Mouse (Mus musculus): ENCODE results near the gene Eya3.

The Eya3 gene

GRCm38 (mm10) chr4:132621287-132622068, 17.3 kb upstream of the Eya3 start:
- POLR2A ChIA-PET = interaction anchor here in 2 of 4 experiments (0.7 to 4.0 kb wide), 22 partner anchors 10 to 271 kb away, joined by 3 to 19 read pairs (median 4); partner anchors contain the start of genes Eya3 (in 1 of the 2), Rpa2 (in 1 of the 2) and Sesn2 (in 1 of the 2)

GRCm38 (mm10) chr4:132624034-132624657, 14.6 kb upstream of the Eya3 start:
- ChIA-PET CTCF (interaction anchor here in 3 of 4 experiments (0.6 to 2.3 kb wide), 4 partner anchors 12 to 200 kb away, joined by 3 to 5 read pairs (median 4); no protein-coding TSS in a partner anchor), POLR2A (interaction anchor here in 2 of 4 experiments (0.9 to 2.7 kb wide), 17 partner anchors 13 to 270 kb away, joined by 3 to 18 read pairs (median 4); partner anchors contain the start of gene Smpdl3b (in 1 of the 2))

More at GRCm38 (mm10) chr4:132621287-132622068, 17.3 kb upstream of the Eya3 start:
- CTCF ChIA-PET = interaction anchor here (0.6 to 1.8 kb wide), 9 partner anchors 8 to 286 kb away, joined by 3 to 8 read pairs (median 3); no protein-coding TSS in a partner anchor

GRCm38 (mm10) chr4:132628830-132629229, 10.0 kb upstream of the Eya3 start:
- ChIA-PET CTCF (interaction anchor here (0.6 to 1.7 kb wide), 23 partner anchors 8 to 679 kb away, joined by 3 to 9 read pairs (median 3); partner anchors contain the start of gene Sesn2 (in 1 of the 4)), POLR2A (interaction anchor here in 3 of 4 experiments (0.6 to 2.4 kb wide), 16 partner anchors 9 to 320 kb away, joined by 3 to 10 read pairs (median 4); no protein-coding TSS in a partner anchor)

GRCm38 (mm10) chr4:132635971-132636370, 2.8 kb upstream of the Eya3 start:
- ChIA-PET CTCF (interaction anchor here in 3 of 4 experiments (0.6 to 1.7 kb wide), 30 partner anchors 8 to 1165 kb away, joined by 3 to 14 read pairs (median 4); partner anchors contain the start of gene Ptafr (in 1 of the 3)), POLR2A (interaction anchor here in 3 of 4 experiments (0.6 to 1.4 kb wide), 9 partner anchors 9 to 1314 kb away, joined by 3 to 4 read pairs (median 3); no protein-coding TSS in a partner anchor)

- ChIA-PET CTCF (interaction anchor here in 3 of 4 experiments (0.5 to 1.7 kb wide), 35 partner anchors 8 to 1703 kb away, joined by 3 to 14 read pairs (median 3); partner anchors contain the start of gene Ptafr (in 1 of the 3)), POLR2A (interaction anchor here in 3 of 4 experiments (0.6 to 1.9 kb wide), 11 partner anchors 9 to 1314 kb away, joined by 3 to 4 read pairs (median 3); no protein-coding TSS in a partner anchor)
Observed at GRCm38 (mm10) chr4:132636554-132636953, 2.2 kb upstream of the Eya3 start.

GRCm38 (mm10) chr4:132639191-132639713, 465 bp downstream of the Eya3 start:
- CTCF ChIA-PET = interaction anchor here in 2 of 4 experiments (0.8 to 1.0 kb wide), 2 partner anchors 19 to 124 kb away, joined by 5 read pairs; no protein-coding TSS in a partner anchor

GRCm38 (mm10) chr4:132647439-132647838, 8.7 kb downstream of the Eya3 start:
- CTCF ChIA-PET = interaction anchor here in 1 of 4 experiments (0.9 kb wide), 1 partner anchor 27 kb away, joined by 3 read pairs; no protein-coding TSS in a partner anchor
- POLR2A ChIA-PET = interaction anchor here in 1 of 4 experiments (0.7 to 16.6 kb wide), 10 partner anchors 6 to 184 kb away, joined by 3 to 151 read pairs (median 3); partner anchors contain the start of genes Eya3, Med18 and Xkr8

More at GRCm38 (mm10) chr4:132639191-132639713, 465 bp downstream of the Eya3 start:
- POLR2A ChIA-PET = interaction anchor here in 2 of 4 experiments (0.6 to 10.9 kb wide), 12 partner anchors 8 to 457 kb away, joined by 3 to 82 read pairs (median 4); no protein-coding TSS in a partner anchor

GRCm38 (mm10) chr4:132649271-132649999, 10.6 kb downstream of the Eya3 start:
- CTCF ChIA-PET = interaction anchor here in 3 of 4 experiments (0.9 to 3.2 kb wide), 7 partner anchors 9 to 196 kb away, joined by 3 to 9 read pairs (median 4); no protein-coding TSS in a partner anchor
- POLR2A ChIA-PET = interaction anchor here (0.5 to 16.6 kb wide), 41 partner anchors 7 to 704 kb away, joined by 3 to 151 read pairs (median 3); partner anchors contain the start of genes Atpif1 (in 1 of the 4), Dnajc8 (in 1 of the 4), Eya3 (in 1 of the 4) and Fam76a (in 1 of the 4)

GRCm38 (mm10) chr4:132652842-132653241, 14.1 kb downstream of the Eya3 start:
- ChIA-PET CTCF (interaction anchor here in 1 of 4 experiments (0.9 kb wide), 1 partner anchor 160 kb away, joined by 4 read pairs; no protein-coding TSS in a partner anchor), POLR2A (interaction anchor here (0.7 to 16.6 kb wide), 12 partner anchors 10 to 465 kb away, joined by 3 to 151 read pairs (median 4); partner anchors contain the start of genes Eya3 (in 2 of the 4), Ppp1r8 (in 1 of the 4) and Xkr8 (in 1 of the 4))

- POLR2A ChIA-PET = interaction anchor here in 2 of 4 experiments (1.1 to 16.6 kb wide), 10 partner anchors 10 to 311 kb away, joined by 3 to 151 read pairs (median 4); partner anchors contain the start of genes Eya3 (in 2 of the 2) and Xkr8 (in 1 of the 2)
- CTCF ChIA-PET = interaction anchor here in 2 of 4 experiments (0.6 to 0.9 kb wide), 2 partner anchors 34 to 161 kb away, joined by 4 to 8 read pairs; no protein-coding TSS in a partner anchor
Observed at GRCm38 (mm10) chr4:132653799-132654198, 15.0 kb downstream of the Eya3 start.

GRCm38 (mm10) chr4:132655290-132655689, 16.5 kb downstream of the Eya3 start:
- ChIA-PET POLR2A (interaction anchor here in 2 of 4 experiments (0.6 to 16.6 kb wide), 6 partner anchors 10 to 385 kb away, joined by 3 to 151 read pairs (median 4); partner anchors contain the start of genes Eya3 (in 1 of the 2), Ppp1r8 (in 1 of the 2) and Xkr8 (in 1 of the 2)), CTCF (no interaction called here)

GRCm38 (mm10) chr4:132659106-132659505, 20.3 kb downstream of the Eya3 start:
- ChIA-PET POLR2A (interaction anchor here in 2 of 4 experiments (0.9 to 3.2 kb wide), 8 partner anchors 9 to 184 kb away, joined by 3 to 14 read pairs (median 3); partner anchors contain the start of gene Ppp1r8 (in 1 of the 2)), CTCF (no interaction called here)

- CTCF ChIA-PET = interaction anchor here in 1 of 4 experiments (0.5 kb wide), 1 partner anchor 51 kb away, joined by 3 read pairs; no protein-coding TSS in a partner anchor
- POLR2A ChIA-PET = interaction anchor here in 2 of 4 experiments (0.5 to 1.5 kb wide), 3 partner anchors 10 to 74 kb away, joined by 3 to 5 read pairs (median 3); no protein-coding TSS in a partner anchor
Observed at GRCm38 (mm10) chr4:132672697-132673096, 33.9 kb downstream of the Eya3 start.

- CTCF ChIA-PET = interaction anchor here (0.6 to 1.6 kb wide), 11 partner anchors 9 to 133 kb away, joined by 3 to 6 read pairs (median 3); no protein-coding TSS in a partner anchor
- POLR2A ChIA-PET = interaction anchor here in 3 of 4 experiments (0.6 to 2.4 kb wide), 7 partner anchors 8 to 185 kb away, joined by 3 to 7 read pairs (median 4); no protein-coding TSS in a partner anchor
Observed at GRCm38 (mm10) chr4:132676771-132677539, 38.2 kb downstream of the Eya3 start.

- ChIA-PET POLR2A (interaction anchor here in 2 of 4 experiments (0.9 to 1.3 kb wide), 3 partner anchors 10 to 15 kb away, joined by 3 to 5 read pairs (median 3); no protein-coding TSS in a partner anchor), CTCF (no interaction called here)
Observed at GRCm38 (mm10) chr4:132689634-132690033, 50.8 kb downstream of the Eya3 start.

Data from embryonic stem cell, embryonic (primary cell).